Mouse (Mus musculus) forebrain, embryonic 10.5 days (tissue): ENCODE measurements at regions not wholly inside any gene's neighbourhood (a gene's known extent, or its start where the extent isn't known, plus 50 kb on each side); places are given as distances from the start of the nearest gene placed in this dataset.

Experiments
- DNase-seq: peaks from one replicate; pipeline ENCODE4 v3.0.0-alpha.2; 2017; ENCODE audit warnings: low spot score; ENCODE audit errors: extremely low spot score
- H3K27ac ChIP-seq: fragments of 300-500 bp; sonication (generic); 2 replicates; pipeline ENCODE4 v1.5.1; 2016; ENCODE audit warnings: mild to moderate bottlenecking
- H3K27me3 ChIP-seq: fragments of 300-500 bp; sonication (generic); 2 replicates; pipeline ENCODE4 v1.6.1; 2016; ENCODE audit warnings: mild to moderate bottlenecking; ENCODE audit not compliant: poor library complexity, severe bottlenecking
- H3K36me3 ChIP-seq: fragments of 300-500 bp; sonication (generic); replicated peaks from 2 replicates; pipeline ENCODE4 v1.6.1; 2016; ENCODE audit warnings: mild to moderate bottlenecking, moderate library complexity
- H3K4me1 ChIP-seq: fragments of 300-500 bp; sonication (generic); 2 replicates; pipeline ENCODE4 v1.6.1; 2016
- H3K4me3 ChIP-seq: fragments of 300-500 bp; sonication (generic); 2 replicates; pipeline ENCODE4 v1.5.1; 2016; ENCODE audit warnings: mild to moderate bottlenecking, moderate library complexity
- H3K9me3 ChIP-seq: fragments of 300-500 bp; sonication (generic); 2 replicates; pipeline ENCODE4 v1.6.1; 2016; ENCODE audit warnings: mild to moderate bottlenecking, moderate library complexity
- WGBS: fragments of 180-500 bp; shearing (Covaris S2); methylation state at CpG from one replicate; pipeline ENCODE4 v1.1.7; 2016; 5-methylcytosine and 5-hydroxymethylcytosine counted together

GRCm38 (mm10) chr3:20590143-20590542 is 223.2 kb upstream of the Agtr1b start:
- Histone ChIP-seq H3K9me3 (no peaks in the 10 kb centered on the region), H3K4me3 (no peak overlapping the region), H3K36me3 (no peaks in the 10 kb centered on the region), H3K27ac (no peak overlapping the region), H3K27me3 (no peaks in the 10 kb centered on the region), H3K4me1 (no peaks in the 10 kb centered on the region)
- DNase-seq = no peak
- 54% methylated on average over 2 of the region's 2 CpGs for WGBS

- Histone ChIP-seq H3K27me3 (no peaks in the 10 kb centered on the region), H3K27ac (no peak overlapping the region), H3K9me3 (no peaks in the 10 kb centered on the region), H3K36me3 (no peaks in the 10 kb centered on the region), H3K4me1 (no peaks in the 10 kb centered on the region), H3K4me3 (no peak overlapping the region)
- WGBS = 40% methylated on average over 2 of the region's 2 CpGs
- DNase-seq = no peak
Measured at GRCm38 (mm10) chr3:20551563-20551962, 184.6 kb upstream of the Agtr1b start.

- no peaks in the 10 kb centered on the region for H3K27me3 ChIP-seq
- H3K9me3 ChIP-seq = no peaks in the 10 kb centered on the region; the same call in 1 of the 2 replicates
- H3K27ac ChIP-seq = no peak overlapping the region
- no peaks in the 10 kb centered on the region for H3K4me1 ChIP-seq
- no peak overlapping the region for H3K4me3 ChIP-seq
- 72% methylated on average over 7 of the region's 7 CpGs for WGBS
- no peaks in the 10 kb centered on the region for H3K36me3 ChIP-seq
- DNase-seq = no peak
Measured at GRCm38 (mm10) chr3:20543991-20544390, 177.0 kb upstream of the Agtr1b start.

GRCm38 (mm10) chr3:20538492-20539004 is 171.6 kb upstream of the Agtr1b start:
- no peaks in the 10 kb centered on the region for H3K36me3 ChIP-seq
- WGBS = 91% methylated on average over 4 of the region's 4 CpGs
- H3K4me3 ChIP-seq = no peak overlapping the region
- DNase-seq = no peak
- H3K4me1 ChIP-seq = peaks cover 4% of the 10 kb centered on the region; the same call in 1 of the 2 replicates
- no peaks in the 10 kb centered on the region for H3K27me3 ChIP-seq
- no peak overlapping the region for H3K27ac ChIP-seq
- H3K9me3 ChIP-seq = peaks cover 2% of the 10 kb centered on the region; the same call in 1 of the 2 replicates

GRCm38 (mm10) chr3:20520738-20521137 is 153.8 kb upstream of the Agtr1b start:
- H3K27me3 ChIP-seq = no peaks in the 10 kb centered on the region
- H3K36me3 ChIP-seq = no peaks in the 10 kb centered on the region
- no peak overlapping the region for H3K27ac ChIP-seq
- 57% methylated on average over 6 of the region's 6 CpGs for WGBS
- peak; percentile 22 for DNase-seq
- no peak overlapping the region for H3K4me3 ChIP-seq
- H3K9me3 ChIP-seq = no peaks in the 10 kb centered on the region
- no peaks in the 10 kb centered on the region for H3K4me1 ChIP-seq

- Histone ChIP-seq H3K4me1 (no peaks in the 10 kb centered on the region), H3K36me3 (no peaks in the 10 kb centered on the region), H3K4me3 (no peak overlapping the region), H3K27ac (no peak overlapping the region), H3K27me3 (no peaks in the 10 kb centered on the region), H3K9me3 (no peaks in the 10 kb centered on the region)
- whole genome bisulfite sequencing = 0% methylated on average over 2 of the region's 2 CpGs
- peak; percentile 78 for DNase-seq
Measured at GRCm38 (mm10) chr3:20509192-20509591, 142.2 kb upstream of the Agtr1b start.

- no peak for DNase-seq
- H3K4me1 ChIP-seq = no peaks in the 10 kb centered on the region
- H3K36me3 ChIP-seq = no peaks in the 10 kb centered on the region
- H3K4me3 ChIP-seq = no peak overlapping the region
- WGBS = 89% methylated on average over 5 of the region's 5 CpGs
- no peaks in the 10 kb centered on the region for H3K27me3 ChIP-seq
- no peak overlapping the region for H3K27ac ChIP-seq
- no peaks in the 10 kb centered on the region for H3K9me3 ChIP-seq
Measured at GRCm38 (mm10) chr3:20505546-20505945, 138.6 kb upstream of the Agtr1b start.
